Mouse (Mus musculus) kidney, embryonic 15.5 days (tissue): ENCODE measurements at regions not wholly inside any gene's neighbourhood (a gene's known extent, or its start where the extent isn't known, plus 50 kb on each side); places are given as distances from the start of the nearest gene placed in this dataset.
A peak's percentile ranks its signal among the peaks of the same experiment; 100 is the strongest.

ENCODE experiments used
- ATAC-seq: fragments of 200-750 bp; cut with Nextera tagmentation; replicated peaks from 2 replicates; pipeline ENCODE4 v1.8.0; 2017; ENCODE audit warnings: moderate TSS enrichment; ENCODE audit not compliant: low FRiP score
- H3K27ac ChIP-seq: fragments of 300-500 bp; sonication (generic); 2 replicates; pipeline ENCODE4 v1.5.1; 2015; ENCODE audit warnings: mild to moderate bottlenecking, inconsistent platforms
- H3K27me3 ChIP-seq: fragments of 300-500 bp; sonication (generic); 2 replicates; pipeline ENCODE4 v1.6.1; 2015; ENCODE audit warnings: inconsistent platforms
- H3K36me3 ChIP-seq: fragments of 300-500 bp; sonication (generic); 2 replicates; pipeline ENCODE4 v1.6.1; 2015; ENCODE audit warnings: inconsistent platforms
- H3K4me1 ChIP-seq: fragments of 300-500 bp; sonication (generic); 2 replicates; pipeline ENCODE4 v1.6.1; 2015; ENCODE audit warnings: inconsistent platforms
- H3K4me2 ChIP-seq: fragments of 300-500 bp; sonication (generic); 2 replicates; pipeline ENCODE4 v1.6.1; 2015; ENCODE audit warnings: moderate library complexity, mild to moderate bottlenecking, inconsistent platforms
- H3K4me3 ChIP-seq: fragments of 300-500 bp; sonication (generic); replicated peaks from 2 replicates; pipeline ENCODE4 v1.5.1; 2015; ENCODE audit warnings: mild to moderate bottlenecking, inconsistent platforms
- H3K9ac ChIP-seq: fragments of 300-500 bp; sonication (generic); 2 replicates; pipeline ENCODE4 v1.6.1; 2015; ENCODE audit warnings: mild to moderate bottlenecking, inconsistent platforms
- H3K9me3 ChIP-seq: fragments of 300-500 bp; sonication (generic); replicated peaks from 2 replicates; pipeline ENCODE4 v1.6.1; 2016; ENCODE audit warnings: inconsistent platforms
- WGBS: fragments of 180-500 bp; shearing (Covaris S2); methylation state at CpG from one replicate; pipeline ENCODE4 v1.1.7; 2015; ENCODE audit warnings: mixed read lengths; 5-methylcytosine and 5-hydroxymethylcytosine counted together

GRCm38 (mm10) chr13:102113941-102114340 is 345.9 kb upstream of the Pik3r1 start:
- Histone ChIP-seq H3K4me1 (no peaks in the 10 kb centered on the region), H3K27me3 (no peaks in the 10 kb centered on the region), H3K4me3 (no peak overlapping the region), H3K9me3 (no peaks in the 10 kb centered on the region), H3K36me3 (no peaks in the 10 kb centered on the region), H3K27ac (no peak overlapping the region), H3K9ac (no peak overlapping the region), H3K4me2 (no peak overlapping the region)
- ATAC-seq: no peak
- WGBS: 76% methylated on average over 5 of the region's 5 CpGs

DNA sequence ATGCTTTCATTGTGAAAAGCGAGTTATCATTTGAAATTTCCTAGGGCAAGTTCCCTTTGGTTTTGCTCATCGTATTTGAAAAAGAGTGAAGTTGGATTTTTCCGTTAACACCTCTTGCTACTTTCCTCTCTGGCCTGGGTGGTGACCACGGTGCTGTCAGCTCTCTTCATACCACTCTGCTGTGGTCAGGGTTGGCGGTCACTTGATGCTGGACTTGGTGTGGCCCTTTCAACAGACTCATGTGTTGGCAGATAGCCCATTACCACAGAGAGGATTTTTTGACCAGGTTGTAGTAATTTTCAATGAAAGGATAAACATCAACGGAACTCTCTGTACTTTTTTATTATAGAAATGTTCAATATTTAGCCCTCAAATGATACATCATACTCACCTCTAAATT is 354.3 kb upstream of the Pik3r1 start:
- ATAC-seq: no peak
- Histone ChIP-seq H3K36me3 (no peaks in the 10 kb centered on the region), H3K27me3 (no peaks in the 10 kb centered on the region), H3K9ac (no peak overlapping the region), H3K4me1 (no peaks in the 10 kb centered on the region), H3K4me2 (no peak overlapping the region), H3K4me3 (no peak overlapping the region), H3K27ac (no peak overlapping the region), H3K9me3 (no peaks in the 10 kb centered on the region)
- 92% methylated on average over 6 of the region's 6 CpGs for WGBS

DNA sequence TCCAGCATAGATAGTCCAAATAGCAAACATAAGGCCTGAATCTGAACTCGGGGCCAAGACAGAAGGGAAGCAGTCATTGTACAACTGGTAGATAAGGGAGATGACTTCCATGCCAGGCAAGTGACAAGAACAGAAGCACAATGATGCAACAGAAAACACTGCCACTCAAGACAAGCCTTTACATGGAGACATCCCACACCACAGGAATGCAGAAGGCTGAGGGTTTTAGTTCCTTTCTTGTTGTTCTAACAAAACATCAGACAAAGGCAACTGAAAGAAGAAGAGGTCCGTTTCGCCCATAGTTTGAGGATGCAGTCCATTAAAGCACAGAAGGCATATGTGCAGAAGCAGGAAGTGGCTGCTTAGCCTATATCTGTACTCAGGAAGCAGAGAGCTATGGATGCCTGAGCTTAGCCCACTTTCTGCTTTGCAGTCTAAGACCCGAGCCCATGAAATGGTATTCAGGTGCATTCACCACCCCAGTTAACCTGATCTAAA is 360.0 kb upstream of the Pik3r1 start:
- Histone ChIP-seq H3K4me1 (no peaks in the 10 kb centered on the region), H3K36me3 (no peaks in the 10 kb centered on the region), H3K4me2 (no peak overlapping the region), H3K27ac (no peak overlapping the region), H3K4me3 (no peak overlapping the region), H3K9me3 (no peaks in the 10 kb centered on the region), H3K9ac (no peak overlapping the region), H3K27me3 (no peaks in the 10 kb centered on the region)
- 87% methylated on average over 4 of the region's 4 CpGs for WGBS
- ATAC-seq: no peak

GRCm38 (mm10) chr13:102131459-102131858 is 363.4 kb upstream of the Pik3r1 start:
- no peaks in the 10 kb centered on the region for H3K27me3 ChIP-seq
- ATAC-seq: no peak
- H3K9ac ChIP-seq: no peak overlapping the region
- H3K4me3 ChIP-seq: no peak overlapping the region
- no peaks in the 10 kb centered on the region for H3K4me1 ChIP-seq
- H3K27ac ChIP-seq: no peak overlapping the region
- no peak overlapping the region for H3K4me2 ChIP-seq
- H3K36me3 ChIP-seq: no peaks in the 10 kb centered on the region
- no peaks in the 10 kb centered on the region for H3K9me3 ChIP-seq
- WGBS: 69% methylated on average over 2 of the region's 2 CpGs

DNA sequence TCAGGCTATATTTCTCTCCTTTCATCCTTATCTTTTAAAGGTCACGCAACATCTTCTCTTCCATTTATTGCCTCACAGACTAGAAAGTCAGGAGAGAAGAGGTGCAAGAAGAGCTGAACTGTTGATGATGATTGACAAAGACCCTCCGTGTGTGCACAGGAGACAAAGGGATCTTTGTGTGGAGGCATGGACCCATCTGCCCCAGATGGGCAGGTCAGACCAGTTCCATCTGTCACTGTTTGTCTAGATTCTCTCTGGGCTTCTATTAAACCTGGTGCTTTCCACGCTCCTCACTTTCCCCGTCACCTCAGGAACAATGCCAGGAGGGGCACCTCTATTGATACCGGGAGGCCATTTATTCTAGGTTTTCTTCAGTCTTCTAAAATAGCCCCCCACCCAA is 364.1 kb upstream of the Pik3r1 start:
- Histone ChIP-seq H3K36me3 (no peaks in the 10 kb centered on the region), H3K4me3 (no peak overlapping the region), H3K27ac (no peak overlapping the region), H3K4me1 (no peaks in the 10 kb centered on the region), H3K9ac (no peak overlapping the region), H3K4me2 (no peak overlapping the region), H3K27me3 (no peaks in the 10 kb centered on the region), H3K9me3 (no peaks in the 10 kb centered on the region)
- 72% methylated on average over 5 of the region's 5 CpGs for WGBS
- ATAC-seq: no peak

GRCm38 (mm10) chr13:102132696-102133095 is 364.7 kb upstream of the Pik3r1 start:
- Histone ChIP-seq H3K9ac (no peak overlapping the region), H3K27ac (no peak overlapping the region), H3K27me3 (no peaks in the 10 kb centered on the region), H3K4me1 (no peaks in the 10 kb centered on the region), H3K4me3 (no peak overlapping the region), H3K4me2 (no peak overlapping the region), H3K9me3 (no peaks in the 10 kb centered on the region), H3K36me3 (no peaks in the 10 kb centered on the region)
- ATAC-seq: no peak
- WGBS: 62% methylated on average over 2 of the region's 2 CpGs

GRCm38 (mm10) chr13:102135210-102135609 is 367.2 kb upstream of the Pik3r1 start:
- no peaks in the 10 kb centered on the region for H3K36me3 ChIP-seq
- H3K4me1 ChIP-seq: no peaks in the 10 kb centered on the region
- H3K4me2 ChIP-seq: no peak overlapping the region
- H3K27me3 ChIP-seq: no peaks in the 10 kb centered on the region
- no peak overlapping the region for H3K9ac ChIP-seq
- no peak for ATAC-seq
- H3K9me3 ChIP-seq: no peaks in the 10 kb centered on the region
- H3K4me3 ChIP-seq: no peak overlapping the region
- no peak overlapping the region for H3K27ac ChIP-seq

- H3K36me3 ChIP-seq: no peaks in the 10 kb centered on the region
- H3K27ac ChIP-seq: no peak overlapping the region
- WGBS: 93% methylated on average over 7 of the region's 7 CpGs
Observed at GRCm38 (mm10) chr13:102142986-102143385, 375.0 kb upstream of the Pik3r1 start.

DNA sequence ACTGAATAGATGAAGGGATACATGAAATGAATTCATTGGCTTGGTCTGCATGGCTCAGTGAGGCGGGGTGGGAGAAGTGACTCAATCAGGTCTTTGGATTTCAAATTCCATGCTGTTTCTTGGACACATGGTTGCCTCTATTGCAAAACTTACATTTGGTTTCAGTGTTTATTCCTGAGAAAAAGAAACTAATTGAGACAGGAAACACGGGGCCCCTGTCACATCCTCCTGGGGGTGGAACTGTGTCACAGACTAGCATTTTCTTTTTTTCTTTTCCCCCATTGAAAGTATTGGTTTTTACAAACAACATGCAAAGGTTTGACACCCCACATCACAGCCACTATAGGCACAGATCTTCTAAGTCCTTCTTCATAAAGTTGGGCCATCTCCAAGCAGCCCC is 375.8 kb upstream of the Pik3r1 start:
- ATAC-seq: no peak
- H3K36me3 ChIP-seq: no peaks in the 10 kb centered on the region

More at GRCm38 (mm10) chr13:102142986-102143385, 375.0 kb upstream of the Pik3r1 start:
- H3K4me3 ChIP-seq: no peak overlapping the region
- H3K4me1 ChIP-seq: no peaks in the 10 kb centered on the region
- no peaks in the 10 kb centered on the region for H3K9me3 ChIP-seq
- ATAC-seq: no peak
- H3K4me2 ChIP-seq: no peak overlapping the region
- H3K27me3 ChIP-seq: no peaks in the 10 kb centered on the region
- no peak overlapping the region for H3K9ac ChIP-seq

DNA sequence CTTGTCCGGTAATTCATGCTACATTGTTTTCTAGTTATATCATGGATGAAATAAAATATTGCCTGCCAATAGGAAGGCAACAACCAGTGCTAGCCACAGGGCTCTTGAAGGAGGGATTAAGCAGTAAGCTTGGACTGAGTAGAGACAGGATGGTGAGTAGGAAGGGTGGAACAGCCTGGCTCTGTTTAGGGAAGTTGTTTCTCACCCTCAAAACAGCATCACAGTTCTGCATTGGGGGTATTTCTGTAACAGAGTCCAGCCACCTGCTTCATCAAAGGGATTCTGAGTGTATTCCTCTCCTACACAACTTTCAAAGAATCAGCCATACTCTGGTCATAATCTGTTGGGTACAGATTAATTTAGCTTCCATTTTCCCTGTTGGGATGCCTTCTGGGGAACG is 380.0 kb upstream of the Pik3r1 start:
- Histone ChIP-seq H3K27me3 (no peaks in the 10 kb centered on the region), H3K4me2 (no peak overlapping the region), H3K27ac (no peak overlapping the region), H3K4me3 (no peak overlapping the region), H3K4me1 (no peaks in the 10 kb centered on the region), H3K9ac (no peak overlapping the region), H3K36me3 (no peaks in the 10 kb centered on the region), H3K9me3 (no peaks in the 10 kb centered on the region)
- 91% methylated on average over 2 of the region's 2 CpGs for WGBS
- no peak for ATAC-seq

More for the DNA sequence above, 375.8 kb upstream of the Pik3r1 start:
- H3K9me3 ChIP-seq: no peaks in the 10 kb centered on the region
- H3K4me1 ChIP-seq: no peaks in the 10 kb centered on the region
- no peak overlapping the region for H3K9ac ChIP-seq
- no peak overlapping the region for H3K4me2 ChIP-seq
- H3K4me3 ChIP-seq: no peak overlapping the region
- no peak overlapping the region for H3K27ac ChIP-seq
- H3K27me3 ChIP-seq: no peaks in the 10 kb centered on the region
- 87% methylated on average over 2 of the region's 2 CpGs for WGBS

DNA sequence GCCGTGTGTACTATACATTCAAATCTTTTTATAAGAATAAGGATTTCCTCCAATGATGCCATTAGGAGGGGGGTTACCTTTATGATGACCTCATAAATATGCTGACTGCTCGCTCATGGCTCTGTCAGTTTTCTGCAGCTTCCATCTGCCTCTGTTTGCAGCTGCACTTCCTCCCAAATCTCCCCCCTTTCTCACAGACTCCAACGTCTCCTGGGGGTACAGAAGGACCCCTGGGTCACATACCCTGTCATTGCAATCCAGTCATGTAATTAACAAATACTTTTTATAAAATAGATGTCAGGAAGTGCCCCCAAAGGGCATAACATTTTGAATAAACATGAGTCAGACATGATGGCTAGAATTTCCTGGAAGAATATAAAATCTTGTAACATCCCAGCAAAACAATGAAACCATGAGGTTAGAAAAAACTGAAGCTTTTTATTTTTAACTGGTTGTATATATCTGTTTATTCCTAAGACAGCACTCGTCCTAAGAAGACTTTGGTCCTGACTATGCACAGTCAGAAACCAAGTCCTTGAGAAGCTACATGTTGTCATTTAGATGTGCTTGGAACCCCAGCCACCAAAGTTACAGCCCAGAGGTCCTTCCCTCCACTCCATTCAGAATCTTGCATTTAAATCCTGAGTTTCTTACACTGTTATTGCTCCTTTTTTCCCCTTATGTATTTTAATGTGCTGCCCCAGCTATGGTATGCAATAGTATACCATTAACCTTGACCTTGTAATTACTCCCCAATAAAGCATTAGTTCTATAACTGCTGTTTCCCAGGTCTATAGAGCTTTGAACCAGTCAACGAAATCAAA is 386.0 kb upstream of the Pik3r1 start:
- WGBS: 36% methylated on average over 5 of the region's 5 CpGs
- 0 out of 2 replicates have a peak, but pooled peaks have one; percentile 40 for ATAC-seq
- H3K9me3 ChIP-seq: no peaks in the 10 kb centered on the region
- 0 out of 2 replicates have a peak overlapping the region, but pooled peaks have one; percentile 22 for H3K27ac ChIP-seq
- H3K36me3 ChIP-seq: no peaks in the 10 kb centered on the region
- H3K4me3 ChIP-seq: no peak overlapping the region
- no peaks in the 10 kb centered on the region for H3K27me3 ChIP-seq
- H3K9ac ChIP-seq: no peak overlapping the region
- H3K4me2 ChIP-seq: no peak overlapping the region
- 0 out of 2 replicates have a peak, but pooled peaks cover 5% of the 10 kb centered on the region for H3K4me1 ChIP-seq

DNA sequence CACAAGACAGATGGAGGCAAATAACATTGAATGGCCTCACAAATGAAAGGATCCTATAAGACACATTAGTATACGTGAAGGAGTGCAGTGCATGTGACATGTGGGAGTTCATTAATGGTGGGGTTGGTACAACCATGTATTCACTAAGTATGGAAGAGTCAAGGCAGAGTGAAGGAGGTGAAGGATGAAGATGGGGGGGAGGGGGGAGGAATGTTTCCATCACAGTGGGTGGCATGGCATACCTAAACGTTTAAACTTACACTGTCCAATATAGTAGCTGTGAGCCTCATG is 386.5 kb upstream of the Pik3r1 start:
- ATAC-seq: no peak

More for the DNA sequence above, 386.5 kb upstream of the Pik3r1 start:
- no peak overlapping the region for H3K9ac ChIP-seq
- 0 out of 2 replicates have a peak, but pooled peaks cover 5% of the 10 kb centered on the region for H3K4me1 ChIP-seq
- 41% methylated on average over 2 of the region's 2 CpGs for WGBS
- no peak overlapping the region for H3K27ac ChIP-seq
- H3K4me2 ChIP-seq: no peak overlapping the region
- no peaks in the 10 kb centered on the region for H3K36me3 ChIP-seq
- no peak overlapping the region for H3K4me3 ChIP-seq
- no peaks in the 10 kb centered on the region for H3K9me3 ChIP-seq
- H3K27me3 ChIP-seq: no peaks in the 10 kb centered on the region
